Mouse (Mus musculus): ENCODE data around the gene Kctd4.

DNA sequence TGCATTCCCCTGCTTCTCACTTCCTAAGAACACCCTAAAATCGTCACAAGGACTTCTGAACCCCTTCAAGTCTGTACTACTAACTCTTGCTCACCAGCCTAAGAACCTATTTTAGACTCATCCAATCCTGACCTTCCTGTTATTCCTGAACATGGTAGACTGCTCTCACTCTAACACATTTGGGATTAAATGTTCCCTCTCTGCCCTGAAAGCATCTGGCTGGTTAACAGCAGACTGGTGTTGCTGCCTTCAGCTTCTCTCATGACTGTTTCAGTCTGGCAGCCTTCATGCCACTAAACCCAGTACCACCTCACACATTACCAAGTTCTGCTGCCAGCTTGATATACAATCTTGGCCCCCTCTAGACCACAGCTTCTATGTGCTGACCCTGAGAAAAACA, 34.4 kb downstream of the Kctd4 start:
- TF ChIP-seq CTCF (IDR thresholded peaks at IDR 0.05; ENCODE audit: borderline replicate concordance, insufficient read depth, low read depth, low read length) (no peak), POLR2A (IDR thresholded peaks at IDR 0.05; ENCODE audit: borderline replicate concordance, insufficient read depth, low read length) (no peak)

All from cerebellum, adult 2 months (tissue).